Mouse (Mus musculus): ENCODE results near the gene 2610001J05Rik.
"Not testable (repeated sequence)": the region's sequence is repeated elsewhere in the genome, so short reads cannot be mapped to it uniquely, and the experiment has no call there.

Gene 2610001J05Rik

GRCm38 (mm10) chr6:13870919-13871624 lies at the start of gene 2610001J05Rik:
Gene 2610001J05Rik (minus strand): TSS chr6:13871518.
- peak; percentile 93 for DNase-seq

- DNase-seq, result no peak
Observed at GRCm38 (mm10) chr6:13909762-13910537, 38.6 kb upstream of the 2610001J05Rik start.

GRCm38 (mm10) chr6:13902941-13903627 lies 31.8 kb upstream of the 2610001J05Rik start:
- no peak for DNase-seq

- no peak for DNase-seq
Observed at GRCm38 (mm10) chr6:13884877-13885592, 13.7 kb upstream of the 2610001J05Rik start.

DNA sequence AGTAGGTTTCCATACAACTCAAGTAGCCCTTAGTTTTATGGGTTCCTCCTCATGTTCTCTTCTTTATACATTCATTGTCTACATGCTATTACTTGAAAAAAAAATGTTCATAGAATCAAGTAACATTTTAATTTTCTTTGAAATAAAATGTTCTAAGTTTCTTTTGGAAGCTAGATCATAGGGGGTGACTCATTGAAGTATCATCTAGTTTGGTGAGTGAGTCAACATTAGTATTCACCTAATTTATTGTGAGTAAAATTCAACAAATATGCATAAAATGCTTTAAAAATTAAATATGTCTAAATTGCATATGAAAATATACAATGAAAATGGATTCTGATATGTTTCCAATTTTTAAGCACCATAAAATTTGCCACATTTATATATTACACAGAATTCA lies 11.6 kb upstream of the 2610001J05Rik start:
- no peak for DNase-seq

GRCm38 (mm10) chr6:13873959-13874358 lies 2.6 kb upstream of the 2610001J05Rik start:
- no peak for DNase-seq

GRCm38 (mm10) chr6:13872076-13872475 lies 758 bp upstream of the 2610001J05Rik start:
- DNase-seq, result no peak

- DNase-seq, result no peak
Observed at GRCm38 (mm10) chr6:13871625-13871958, 274 bp upstream of the 2610001J05Rik start.

GRCm38 (mm10) chr6:13870289-13870741 lies 1.0 kb downstream of the 2610001J05Rik start:
- peak; percentile 34 for DNase-seq

- no peak for DNase-seq
Observed at GRCm38 (mm10) chr6:13860596-13860995, 10.7 kb downstream of the 2610001J05Rik start.

GRCm38 (mm10) chr6:13859877-13860585 lies 11.3 kb downstream of the 2610001J05Rik start:
- DNase-seq, result no peak

- no peak for DNase-seq
Observed at GRCm38 (mm10) chr6:13854230-13854629, 17.1 kb downstream of the 2610001J05Rik start.

DNA sequence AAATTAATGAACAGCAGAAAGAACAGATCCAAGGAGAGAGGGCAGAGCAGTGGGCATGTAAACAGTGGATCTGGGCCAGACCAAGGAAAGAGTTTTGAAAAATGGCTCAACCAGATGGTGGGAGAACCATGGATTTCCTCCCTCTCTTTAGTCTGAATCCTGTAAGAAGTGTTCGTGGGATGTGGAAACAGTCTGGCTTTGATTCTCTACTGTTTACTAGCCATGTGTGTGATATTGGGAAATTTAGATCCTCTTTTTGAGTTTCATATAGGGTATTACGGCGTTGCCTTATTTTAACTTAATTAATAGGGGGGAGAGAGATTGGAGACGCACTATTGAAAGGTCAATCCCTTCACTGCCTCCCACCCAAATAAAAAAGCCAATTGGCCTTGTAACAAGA lies 18.1 kb downstream of the 2610001J05Rik start:
- no peak for DNase-seq

- DNase-seq, result not testable (repeated sequence)
Observed at GRCm38 (mm10) chr6:13846031-13846430, 25.3 kb downstream of the 2610001J05Rik start.

DNA sequence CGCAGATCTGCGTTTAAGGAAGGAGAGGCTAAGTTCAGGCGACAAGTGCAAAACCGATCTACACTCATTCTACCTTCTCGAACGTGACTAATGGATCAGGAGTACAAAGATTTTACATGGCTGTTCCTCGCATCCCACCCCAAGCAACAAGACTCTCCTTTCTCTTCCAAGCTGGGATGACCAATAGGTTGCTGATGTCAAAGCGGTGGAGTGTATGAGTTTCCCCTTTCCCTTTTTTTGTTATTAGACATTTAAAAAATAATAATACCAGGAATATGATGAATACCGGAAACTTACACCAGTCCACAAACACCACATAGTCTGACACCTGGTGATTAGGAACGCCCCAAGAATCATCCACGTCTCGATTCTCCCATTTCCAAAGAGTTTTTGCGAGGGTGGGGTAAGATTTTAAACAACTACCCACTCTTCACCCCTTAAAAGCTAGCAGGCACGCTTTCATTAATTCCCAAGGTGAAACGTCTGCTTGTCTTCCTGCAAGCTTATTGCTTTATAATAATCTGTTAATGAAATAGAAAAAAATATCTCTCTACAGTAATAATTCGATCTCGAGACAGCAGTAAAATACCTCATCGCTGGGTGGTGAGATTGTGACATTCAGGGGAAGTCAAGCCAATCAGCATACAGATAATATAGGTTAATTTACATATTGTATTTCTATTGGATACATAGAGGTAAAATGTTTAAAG lies 31.8 kb downstream of the 2610001J05Rik start, which contains the start of gene Gpr85:
TSS of gene Gpr85 (minus strand) at position 598 of the 710 bp plus-strand sequence.
- DNase-seq, result no peak

GRCm38 (mm10) chr6:13838677-13839344 lies 32.5 kb downstream of the 2610001J05Rik start:
- DNase-seq, result peak; percentile 90

DNA sequence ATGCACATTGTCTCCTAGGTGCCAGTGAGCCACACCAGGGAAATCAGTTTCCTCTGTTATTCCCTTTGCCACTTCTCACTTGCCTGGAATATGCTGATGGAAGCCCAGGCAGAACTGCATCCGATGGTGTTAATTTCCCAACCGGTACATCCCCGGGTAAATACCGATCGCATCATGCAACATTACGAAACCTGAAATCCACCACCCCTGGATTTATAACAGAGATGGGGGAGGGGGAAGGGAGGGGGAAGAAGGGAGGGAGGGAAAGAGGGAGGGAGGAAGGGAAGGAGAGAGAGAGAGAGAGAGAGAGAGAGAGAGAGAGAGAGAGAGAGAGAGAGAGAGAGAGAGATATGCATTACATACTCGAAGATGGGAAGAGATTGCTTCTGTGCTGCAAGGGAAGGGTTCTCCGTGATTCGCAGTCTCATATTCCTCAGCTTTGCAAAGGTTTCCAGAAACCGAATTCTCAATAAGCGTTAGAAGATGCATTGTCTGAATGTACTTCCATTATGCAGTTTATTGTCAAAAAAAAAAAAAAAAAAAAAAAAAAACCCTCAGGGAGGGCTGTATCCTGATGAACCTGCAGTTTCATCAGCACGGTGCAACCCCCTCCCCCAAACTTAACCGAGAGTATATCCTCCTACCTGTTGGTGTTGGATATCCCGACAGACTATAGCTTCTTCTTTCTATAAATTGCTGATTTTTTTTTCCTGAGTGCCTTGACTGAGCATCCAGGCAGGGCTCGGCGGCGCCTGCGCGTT lies 33.2 kb downstream of the 2610001J05Rik start:
- peak; percentile 44 for DNase-seq

DNA sequence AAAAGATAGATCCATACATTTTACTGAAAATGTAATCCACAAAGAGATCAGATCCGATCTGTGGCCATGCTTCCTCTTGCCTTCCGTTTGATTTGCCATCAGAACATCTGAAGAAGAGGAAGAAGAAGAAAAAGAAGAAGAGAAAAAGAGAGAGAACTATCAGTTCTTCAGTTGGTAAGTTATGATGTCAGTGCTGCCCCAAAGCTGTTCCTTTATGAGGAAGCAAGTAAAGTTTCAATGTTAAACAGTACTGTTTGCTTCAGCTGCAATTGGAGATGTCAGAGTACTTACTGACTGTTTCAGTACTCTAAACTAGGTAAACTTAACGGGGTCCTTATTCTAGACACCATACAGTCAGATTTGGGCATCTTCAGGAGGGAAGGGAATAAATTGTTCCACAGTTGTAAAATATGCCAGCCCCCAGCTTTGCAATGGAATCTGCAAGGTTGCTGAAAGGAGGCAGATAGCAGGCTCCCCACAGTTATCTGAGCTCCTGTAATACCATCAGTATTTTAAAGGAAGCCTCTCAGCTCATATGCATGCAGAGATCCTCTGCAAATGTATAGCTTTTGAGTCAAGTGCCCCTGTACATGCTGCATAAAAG lies 34.2 kb downstream of the 2610001J05Rik start:
- DNase-seq, result no peak
